Comparison of ENCODE assay signal across 24 mouse cellular contexts in genomic region chr9:54560831-54561601, GRCm38 (mm10). TPM values are rescaled to one million over a fixed set of nuclear protein-coding genes. Genes with fewer than 3 reads are reported as not detected.
DNase-seq lines count a peak whose midpoint lies in the region; TF ChIP-seq lines count a peak whose summit lies in the region.
"Had no signal": no experiment of that assay in that cellular context is flagged by ENCODE, and none has a peak within 500 bp of the region (broad histone marks: within the 10 kb centered on the region; RNA-seq: fewer than 3 reads in every experiment).

No protein-coding gene starts in this region.

- H3K27me3 ChIP-seq in ES-Bruce4 (ENCODE audit: control insufficient read depth, insufficient read depth, low read length, poor library complexity, severe bottlenecking): no peaks in the 10 kb centered on the region
- H3K27me3 ChIP-seq: embryonic facial prominence, embryonic 15.5 days had no signal

- TF ChIP-seq POLR2A in ES-Bruce4 (IDR thresholded peaks at IDR 0.05; ENCODE audit: insufficient read depth, low read length): no peak

- DNase-seq in gastrocnemius, adult 2 months: peak; percentile 75
- no peak for DNase-seq in gastrocnemius, postnatal 4 days (ENCODE audit: low spot score in 2 of 2)
- DNase-seq in layer of hippocampus, adult 2 months (ENCODE audit: low spot score in 2 of 2): no peak
- DNase-seq in layer of hippocampus, adult 9-11 months: no peak
- DNase-seq in ovary, postnatal 36 days (ENCODE audit: low spot score): no peak

- TF ChIP-seq EP300 in ES-Bruce4 (IDR thresholded peaks at IDR 0.05; ENCODE audit: insufficient read depth, low read depth, low read length): no peak

- H3K4me1 ChIP-seq in ES-Bruce4 (ENCODE audit: control insufficient read depth, insufficient read depth, low read length): no peaks in the 10 kb centered on the region
- no peaks in the 10 kb centered on the region; the same call in none of the 2 replicates for H3K4me1 ChIP-seq in brown adipose tissue, adult 24 weeks (ENCODE audit: control insufficient read depth, insufficient read depth, insufficient read length, low read length)

- intact Hi-C loops in gastrocnemius, adult 2 months (cut with DNase I): loop anchor here (2.0 kb wide), 3 partner anchors 26 to 44 kb away; partner anchors contain the start of gene Idh3a

- peak overlapping the region; percentile 9; the same call in 1 of the 2 replicates for H3K9ac ChIP-seq in ES-Bruce4 (ENCODE audit: low read depth, poor library complexity, severe bottlenecking)
- H3K9ac ChIP-seq: liver, embryonic 14.5 days had no signal

- H3K9me3 ChIP-seq in ES-Bruce4 (replicated peaks; ENCODE audit: control insufficient read depth, insufficient read depth, low read length, poor library complexity, severe bottlenecking): no peaks in the 10 kb centered on the region
- H3K9me3 ChIP-seq: embryonic facial prominence, embryonic 15.5 days; G1E; heart, embryonic 10.5 days; kidney, embryonic 15.5 days; lung, embryonic 15.5 days; midbrain, embryonic 10.5 days had no signal

- H3K36me3 ChIP-seq in ES-Bruce4 (ENCODE audit: control insufficient read depth, insufficient read depth, low read length, poor library complexity, severe bottlenecking): no peaks in the 10 kb centered on the region
- H3K36me3 ChIP-seq: embryonic facial prominence, embryonic 15.5 days; G1E; heart, embryonic 10.5 days; kidney, embryonic 15.5 days; lung, embryonic 15.5 days; midbrain, embryonic 10.5 days had no signal

- no peak overlapping the region; the same call in 1 of the 2 replicates for H3K4me3 ChIP-seq in gastrocnemius, adult 2 months
- no peak overlapping the region for H3K4me3 ChIP-seq in layer of hippocampus, adult 2 months
- peak overlapping the region; percentile 28 for H3K4me3 ChIP-seq in ES-Bruce4 (ENCODE audit: low read depth, low read length)
- H3K4me3 ChIP-seq in brown adipose tissue, adult 24 weeks (ENCODE audit: insufficient read depth, low read depth, low read length): no peak overlapping the region

- H3K27ac ChIP-seq in gastrocnemius, adult 2 months: peak overlapping the region; percentile 92
- no peak overlapping the region for H3K27ac ChIP-seq in layer of hippocampus, adult 2 months
- no peak overlapping the region for H3K27ac ChIP-seq in ES-Bruce4 (ENCODE audit: insufficient read depth, low read length)
- peak overlapping the region; percentile 78 for H3K27ac ChIP-seq in brown adipose tissue, adult 24 weeks (replicated peaks; ENCODE audit: low read depth, low read length)
- H3K27ac ChIP-seq: embryonic facial prominence, embryonic 15.5 days; kidney, embryonic 15.5 days; liver, embryonic 14.5 days; lung, embryonic 15.5 days; stomach, postnatal 0 days had no signal

- TF ChIP-seq CTCF in gastrocnemius, adult 2 months (IDR thresholded peaks at IDR 0.05): 0 out of 2 replicates have a peak, but pooled peaks have one; percentile 0
- TF ChIP-seq CTCF in layer of hippocampus, adult 2 months (conservative IDR thresholded peaks at IDR 0.05): 0 out of 2 replicates have a peak, but pooled peaks have one; percentile 27
- no peak for TF ChIP-seq CTCF in ES-Bruce4 (IDR thresholded peaks at IDR 0.05; ENCODE audit: low read depth, low read length)

RNA-seq across cellular contexts. Expression of gene Cib2, which starts 1.0 kb away (rescaled TPM):
- 100 to 1,000 TPM in 1 of 2 experiments, 10 to 100 TPM in 1; 95.5 to 143 TPM for total RNA-seq in gastrocnemius, adult 2 months (2021)
- 10 to 100 TPM; 18.5 to 24.5 TPM for total RNA-seq in gastrocnemius, postnatal 4 days (2021)
- 10 to 100 TPM; 18.7 to 19.6 TPM for total RNA-seq in layer of hippocampus, adult 2 months (2021)
- polyA plus RNA-seq in ES-Bruce4 (2011; ENCODE audit: insufficient read depth, insufficient read length, low read depth, missing spikeins): 4.6 and 4.8 TPM in 2 replicates
- polyA plus RNA-seq in brown adipose tissue, adult 24 weeks (2012; ENCODE audit: insufficient read depth, insufficient read length, missing spikeins): 458 and 493 TPM in 2 replicates
- total RNA-seq: G1E had no signal

RNA-seq across cellular contexts. Expression of gene Sh2d7, which starts 22.2 kb away (rescaled TPM):
- not detected for total RNA-seq in gastrocnemius, adult 2 months (2021)
- not detected for total RNA-seq in gastrocnemius, postnatal 4 days (2021)
- total RNA-seq in layer of hippocampus, adult 2 months (2021): not detected
- polyA plus RNA-seq in ES-Bruce4 (2011; ENCODE audit: insufficient read depth, insufficient read length, low read depth, missing spikeins): not detected in 2 replicates
- polyA plus RNA-seq in brown adipose tissue, adult 24 weeks (2012; ENCODE audit: insufficient read depth, insufficient read length, missing spikeins): not detected in 2 replicates
- total RNA-seq: adrenal gland, postnatal 36 days; heart, postnatal 10 days; layer of hippocampus, postnatal 25 days; left cerebral cortex, postnatal 14 days had no signal
- polyA plus RNA-seq: cerebellum, adult 2 months; G1E; heart, embryonic 10.5 days; intestine, postnatal 0 days; kidney, embryonic 15.5 days; limb, embryonic 14.5 days; liver, embryonic 14.5 days; lung, embryonic 15.5 days; midbrain, embryonic 10.5 days; neural tube, embryonic 14.5 days; urinary bladder, adult 2 months had no signal

RNA-seq across cellular contexts. Expression of gene Idh3a, which starts 25.1 kb away (rescaled TPM):
- 100 to 1,000 TPM; 522 to 568 TPM for total RNA-seq in gastrocnemius, adult 2 months (2021)
- 100 to 1,000 TPM; 254 to 292 TPM for total RNA-seq in gastrocnemius, postnatal 4 days (2021)
- total RNA-seq in layer of hippocampus, adult 2 months (2021): 100 to 1,000 TPM; 159 to 179 TPM
- polyA plus RNA-seq in ES-Bruce4 (2011; ENCODE audit: insufficient read depth, insufficient read length, low read depth, missing spikeins): 134 and 140 TPM in 2 replicates
- 1,665 and 1,891 TPM in 2 replicates for polyA plus RNA-seq in brown adipose tissue, adult 24 weeks (2012; ENCODE audit: insufficient read depth, insufficient read length, missing spikeins)

RNA-seq across cellular contexts. Expression of gene Dmxl2, which starts 59.6 kb away (rescaled TPM):
- total RNA-seq in gastrocnemius, adult 2 months (2021): 1 to 10 TPM; 3.0 to 3.1 TPM
- total RNA-seq in gastrocnemius, postnatal 4 days (2021): 1 to 10 TPM; 7.1 to 8.7 TPM
- total RNA-seq in layer of hippocampus, adult 2 months (2021): 100 to 1,000 TPM; 214 TPM
- 11.4 and 15.9 TPM in 2 replicates for polyA plus RNA-seq in ES-Bruce4 (2011; ENCODE audit: insufficient read depth, insufficient read length, low read depth, missing spikeins)
- polyA plus RNA-seq in brown adipose tissue, adult 24 weeks (2012; ENCODE audit: insufficient read depth, insufficient read length, missing spikeins): 2.8 and 3.3 TPM in 2 replicates
- polyA plus RNA-seq: G1E had no signal

Comparison
In these comparisons a context has a peak if more than half of its experiments do, and no peak if none do; other contexts are left out.
1. H3K27ac ChIP-seq: peak in gastrocnemius, adult 2 months (single experiment) and brown adipose tissue, adult 24 weeks (single experiment); none in layer of hippocampus, adult 2 months (single experiment) and ES-Bruce4 (single experiment).